Mouse (Mus musculus) erythroid progenitor cell, adult 5-6 weeks (primary cell): ENCODE results near the gene Sirt3. TPM values are rescaled to one million over a fixed set of nuclear protein-coding genes. Genes with fewer than 3 reads are reported as not detected.

Experiments used
- ATAC-seq: replicated peaks from 2 replicates; pipeline ENCODE4 v1.8.0; 2016; ENCODE audit warnings: moderate number of reproducible peaks, mild to moderate bottlenecking, moderate TSS enrichment, inconsistent platforms; ENCODE audit not compliant: poor library complexity, low FRiP score, severe bottlenecking
- total RNA-seq, 2 experiments: library from RNA; stranded (forward) in 1 of 2; stranded (reverse) in 1 of 2; fragments of 150-400 nt in 1 of 2; fragments of 186-747, 209-891 nt in 1 of 2; gene quantifications; 2 replicates each; pipeline versions ENCODE4 v1.2.3 to v1.2.4; 2015 to 2017; ENCODE audit warnings: low replicate concordance in 2 of 2

Gene Sirt3
- total RNA-seq, 2 experiments from 2014 or later: 13.5 to 16.3 TPM

GRCm38 (mm10) chr7:140855181-140855580, 26.9 kb downstream of the Sirt3 start:
- no peak for ATAC-seq

- no peak for ATAC-seq
Observed at GRCm38 (mm10) chr7:140854483-140854882, 27.6 kb downstream of the Sirt3 start.

GRCm38 (mm10) chr7:140853386-140853785, 28.7 kb downstream of the Sirt3 start:
- ATAC-seq: no peak

GRCm38 (mm10) chr7:140851916-140852315, 30.2 kb downstream of the Sirt3 start:
- no peak for ATAC-seq

GRCm38 (mm10) chr7:140848591-140848990, 33.5 kb downstream of the Sirt3 start:
- ATAC-seq: no peak

GRCm38 (mm10) chr7:140847755-140848580, 34.1 kb downstream of the Sirt3 start, which contains the start of gene Odf3:
Gene Odf3, plus strand, starts transcription at chr7:140847805.
- no peak for ATAC-seq

- ATAC-seq: no peak
Observed at GRCm38 (mm10) chr7:140846676-140847075, 35.4 kb downstream of the Sirt3 start.

GRCm38 (mm10) chr7:140845683-140846082, 36.4 kb downstream of the Sirt3 start:
- no peak for ATAC-seq

- ATAC-seq: peak; percentile 60
Observed at GRCm38 (mm10) chr7:140844905-140845665, 37.0 kb downstream of the Sirt3 start, which contains the start of gene Scgb1c1. Gene Scgb1c1, plus strand, starts transcription at chr7:140845547.

GRCm38 (mm10) chr7:140843806-140844205, 38.3 kb downstream of the Sirt3 start:
- no peak for ATAC-seq

- ATAC-seq: no peak
Observed at GRCm38 (mm10) chr7:140840750-140841735, 41.1 kb downstream of the Sirt3 start.

- ATAC-seq: no peak
Observed at GRCm38 (mm10) chr7:140839556-140839955, 42.6 kb downstream of the Sirt3 start.

- ATAC-seq: no peak
Observed at GRCm38 (mm10) chr7:140836243-140837115, 45.6 kb downstream of the Sirt3 start.

- ATAC-seq: no peak
Observed at GRCm38 (mm10) chr7:140835758-140836087, 46.4 kb downstream of the Sirt3 start.

- 0 out of 2 replicates have a peak, but pooled peaks have one; percentile 25 for ATAC-seq
Observed at GRCm38 (mm10) chr7:140834968-140835757, 46.9 kb downstream of the Sirt3 start, which contains the start of gene Urah. Gene Urah, plus strand, starts transcription at chr7:140835018.

GRCm38 (mm10) chr7:140833341-140833740, 48.8 kb downstream of the Sirt3 start:
- ATAC-seq: no peak

- no peak for ATAC-seq
Observed at GRCm38 (mm10) chr7:140831447-140831846, 50.7 kb downstream of the Sirt3 start.
